Mouse (Mus musculus) myocyte (in vitro differentiated cells): ENCODE data around the gene Igsf3. TPM values are rescaled to one million over a fixed set of nuclear protein-coding genes. Genes with fewer than 3 reads are reported as not detected.
A peak's percentile ranks its signal among the peaks of the same experiment; 100 is the strongest.

Experiments
- H3K27me3 ChIP-seq: one replicate; pipeline ENCODE4 v1.6.1; 2011; ENCODE audit not compliant: control insufficient read depth, insufficient read depth, insufficient read length
- H3K36me3 ChIP-seq: one replicate; pipeline ENCODE4 v1.6.1; 2011; ENCODE audit not compliant: control insufficient read depth, insufficient read depth
- H3K4me2 ChIP-seq: one replicate; pipeline ENCODE4 v1.6.1; 2011; ENCODE audit warnings: low read depth, control low read depth
- H3K4me3 ChIP-seq: one replicate; pipeline ENCODE4 v1.5.1; 2011; ENCODE audit warnings: mild to moderate bottlenecking, control low read depth, moderate library complexity
- H3K79me2 ChIP-seq: one replicate; pipeline ENCODE4 v1.6.1; 2011; ENCODE audit not compliant: control insufficient read depth, insufficient read depth
- H3ac ChIP-seq: one replicate; pipeline ENCODE4 v1.6.1; 2011; ENCODE audit not compliant: control insufficient read depth, insufficient read length
- CEBPB ChIP-seq: IDR thresholded peaks from 2 replicates; pipeline ENCODE4 v1.6.1; 2011; ENCODE audit warnings: mild to moderate bottlenecking, moderate library complexity; ENCODE audit not compliant: poor library complexity, insufficient read depth, severe bottlenecking
- E2F4 ChIP-seq: IDR thresholded peaks from one replicate; pipeline ENCODE4 v1.6.1; 2011; ENCODE audit warnings: mild to moderate bottlenecking, control low read depth, moderate library complexity; ENCODE audit not compliant: insufficient read depth
- MAX ChIP-seq: IDR thresholded peaks from one replicate; pipeline ENCODE4 v1.6.1; 2011; ENCODE audit warnings: low read depth, mild to moderate bottlenecking, control low read depth
- MYOD1 ChIP-seq, 3 experiments: IDR thresholded peaks; one replicate each; pipeline ENCODE4 v1.6.1; 2011; ENCODE audit warnings: control low read depth in 2 of 3, low read depth in 2 of 3, mild to moderate bottlenecking in 2 of 3, moderate library complexity in 1 of 3; ENCODE audit not compliant: insufficient read length in 2 of 3, control insufficient read depth in 1 of 3
- MYOG ChIP-seq, 3 experiments: IDR thresholded peaks; one replicate each; pipeline ENCODE4 v1.6.1; 2011; ENCODE audit warnings: control low read depth in 2 of 3, low read depth in 2 of 3, mild to moderate bottlenecking in 2 of 3; ENCODE audit not compliant: insufficient read length in 2 of 3, control insufficient read depth in 1 of 3, insufficient read depth in 1 of 3
- POLR2A ChIP-seq: IDR thresholded peaks from one replicate; pipeline ENCODE4 v1.6.1; 2011; ENCODE audit warnings: low read depth, mild to moderate bottlenecking, control low read depth, moderate library complexity; ENCODE audit not compliant: insufficient read length
- POLR2AphosphoS2 ChIP-seq: IDR thresholded peaks from one replicate; pipeline ENCODE4 v1.6.1; 2011; ENCODE audit warnings: low read depth, control low read depth; ENCODE audit not compliant: insufficient read length
- REST ChIP-seq: IDR thresholded peaks from one replicate; pipeline ENCODE4 v1.6.1; 2011; ENCODE audit warnings: mild to moderate bottlenecking, control low read depth, moderate library complexity; ENCODE audit not compliant: insufficient read depth, insufficient read length
- SRF ChIP-seq: IDR thresholded peaks from one replicate; pipeline ENCODE4 v1.6.1; 2011; ENCODE audit warnings: low read depth; ENCODE audit not compliant: control insufficient read depth, insufficient read length
- TCF12 ChIP-seq: IDR thresholded peaks from one replicate; pipeline ENCODE4 v1.6.1; 2011; ENCODE audit warnings: mild to moderate bottlenecking, control low read depth; ENCODE audit not compliant: poor library complexity, insufficient read depth, severe bottlenecking
- TCF3 ChIP-seq: IDR thresholded peaks from one replicate; pipeline ENCODE4 v1.6.1; 2011; ENCODE audit warnings: low read depth, control low read depth; ENCODE audit not compliant: insufficient read length
- USF1 ChIP-seq: IDR thresholded peaks from one replicate; pipeline ENCODE4 v1.6.1; 2011; ENCODE audit warnings: low read depth, mild to moderate bottlenecking, control low read depth, moderate library complexity
- polyA plus RNA-seq: library from polyadenylated mRNA; unstranded; fragments of >200 nt; fragmentation: generic; extraction: Trizol; gene quantifications from one replicate; pipeline ENCODE4 v1.2.1, GENCODE M21; 2012; ENCODE audit warnings: missing spikeins

The Igsf3 gene
- polyA plus RNA-seq, 1 experiment: 8.9 TPM

- Histone ChIP-seq H3ac (no peak overlapping the region), H3K27me3 (no peaks in the 10 kb centered on the region), H3K4me2 (no peak overlapping the region), H3K79me2 (no peaks in the 10 kb centered on the region), H3K4me3 (no peak overlapping the region), H3K36me3 (peaks cover 5% of the 10 kb centered on the region)
- no peak for TF ChIP-seq POLR2AphosphoS2
- TF ChIP-seq REST: no peak
- no peak for TF ChIP-seq MAX
- TF ChIP-seq SRF: no peak
These were observed 66.5 kb downstream of the Igsf3 start for GRCm38 (mm10) chr3:101443265-101443881.

DNA sequence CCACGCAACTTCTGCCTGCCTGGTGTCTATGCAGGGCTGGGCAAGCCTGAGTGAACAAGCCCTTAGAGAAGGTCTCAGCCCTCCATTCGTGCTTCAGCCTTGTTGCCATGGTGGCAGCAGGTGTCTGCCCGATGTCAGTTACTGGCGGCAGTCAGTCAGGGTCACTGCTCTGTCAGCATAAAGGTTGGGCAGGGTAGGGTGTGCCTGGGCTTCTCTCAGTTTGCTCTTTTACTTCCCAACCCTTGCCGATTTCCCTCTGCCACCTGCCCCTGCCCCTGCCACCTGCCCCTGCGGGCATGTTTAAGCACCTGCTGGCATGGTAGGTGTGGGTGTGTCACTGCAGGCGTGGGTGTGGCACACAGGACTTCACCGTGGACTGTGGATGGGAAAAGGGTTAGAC is 67.6 kb downstream of the Igsf3 start:
- peaks cover 5% of the 10 kb centered on the region for H3K36me3 ChIP-seq
- TF ChIP-seq POLR2A (no peak), CEBPB (no peak), REST (no peak), SRF (no peak), USF1 (no peak), TCF3 (no peak), MYOG (IDR thresholded peaks at IDR 0.05; ENCODE audit: control insufficient read depth in 1 of 3, insufficient read depth in 1 of 3, insufficient read length in 2 of 3, low read depth in 2 of 3) (no peak), TCF12 (no peak), MYOD1 (IDR thresholded peaks at IDR 0.05; ENCODE audit: control insufficient read depth in 1 of 3, insufficient read length in 2 of 3, low read depth in 2 of 3) (peak in 1 of 3 experiments; percentile 6)
- no peak overlapping the region for H3K4me3 ChIP-seq
- H3K27me3 ChIP-seq: no peaks in the 10 kb centered on the region
- no peak overlapping the region for H3ac ChIP-seq
- H3K79me2 ChIP-seq: no peaks in the 10 kb centered on the region
- no peak overlapping the region for H3K4me2 ChIP-seq

DNA sequence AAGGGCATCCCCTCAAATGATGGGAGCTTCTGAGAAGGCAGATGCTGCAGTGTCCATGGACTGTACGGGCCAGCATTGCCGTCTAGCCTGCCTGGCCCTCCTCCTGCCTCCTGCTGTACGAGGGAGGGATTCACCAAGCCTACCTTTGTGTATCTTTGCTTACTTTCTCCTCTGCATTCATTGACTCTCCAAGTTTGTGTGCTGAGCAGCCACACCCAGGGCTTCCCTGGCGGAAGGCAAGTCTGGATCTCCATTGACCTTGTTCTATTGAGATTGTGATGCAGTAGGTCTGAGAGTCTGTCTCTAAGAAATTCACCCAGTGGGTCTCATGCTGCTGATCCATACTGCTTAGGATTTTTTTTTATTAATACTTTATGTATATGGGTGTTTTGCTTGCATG is 70.4 kb downstream of the Igsf3 start:
- Histone ChIP-seq H3K36me3 (no peaks in the 10 kb centered on the region), H3K27me3 (no peaks in the 10 kb centered on the region), H3K4me3 (no peak overlapping the region), H3K79me2 (no peaks in the 10 kb centered on the region), H3ac (no peak overlapping the region), H3K4me2 (no peak overlapping the region)
- TF ChIP-seq SRF: no peak
- no peak for TF ChIP-seq USF1
- TF ChIP-seq TCF12: no peak
- TF ChIP-seq MYOD1 (IDR thresholded peaks at IDR 0.05; ENCODE audit: control insufficient read depth in 1 of 3, insufficient read length in 2 of 3, low read depth in 2 of 3): no peak
- TF ChIP-seq CEBPB: no peak
- no peak for TF ChIP-seq POLR2AphosphoS2
- no peak for TF ChIP-seq E2F4
- no peak for TF ChIP-seq MYOG (IDR thresholded peaks at IDR 0.05; ENCODE audit: control insufficient read depth in 1 of 3, insufficient read depth in 1 of 3, insufficient read length in 2 of 3, low read depth in 2 of 3)
- TF ChIP-seq MAX: no peak
- TF ChIP-seq TCF3: no peak
- TF ChIP-seq POLR2A: no peak
- TF ChIP-seq REST: no peak

GRCm38 (mm10) chr3:101448765-101449164 is 71.9 kb downstream of the Igsf3 start:
- H3K36me3 ChIP-seq: no peaks in the 10 kb centered on the region
- no peak overlapping the region for H3K4me3 ChIP-seq
- no peak overlapping the region for H3ac ChIP-seq
- H3K27me3 ChIP-seq: no peaks in the 10 kb centered on the region
- TF ChIP-seq MAX (no peak), USF1 (peak; percentile 61)
- no peak overlapping the region for H3K4me2 ChIP-seq
- H3K79me2 ChIP-seq: no peaks in the 10 kb centered on the region

DNA sequence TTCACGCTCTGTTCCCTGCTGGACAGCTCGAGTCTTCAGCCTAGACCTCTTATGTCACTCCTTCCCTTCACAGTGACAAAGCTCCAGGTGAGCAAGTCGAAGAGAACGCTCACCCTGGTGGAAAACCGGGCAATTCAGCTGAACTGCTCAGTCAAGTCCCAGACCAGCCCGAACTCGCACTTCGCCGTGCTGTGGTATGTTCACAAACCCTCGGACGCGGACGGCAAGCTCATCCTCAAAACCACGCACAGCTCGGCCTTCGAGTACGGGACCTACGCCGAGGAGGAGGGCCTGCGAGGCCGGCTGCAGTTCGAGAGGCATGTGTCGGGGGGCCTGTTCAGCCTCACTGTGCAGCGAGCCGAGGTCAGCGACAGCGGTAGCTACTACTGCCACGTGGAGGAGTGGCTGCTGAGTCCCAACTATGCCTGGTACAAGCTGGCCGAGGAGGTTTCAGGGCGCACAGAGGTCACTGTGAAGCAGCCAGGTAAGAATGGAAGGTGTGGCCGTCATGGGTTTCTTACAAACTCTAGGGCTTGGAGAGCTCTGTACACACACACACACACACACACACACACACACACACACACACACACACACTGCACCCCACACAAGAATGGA is 74.0 kb downstream of the Igsf3 start:
- H3ac ChIP-seq: no peak overlapping the region
- no peak overlapping the region for H3K4me2 ChIP-seq
- H3K4me3 ChIP-seq: no peak overlapping the region
- no peak for TF ChIP-seq CEBPB
- TF ChIP-seq USF1: no peak
- TF ChIP-seq POLR2A: no peak
- TF ChIP-seq POLR2AphosphoS2: no peak
- TF ChIP-seq MAX: no peak
- no peak for TF ChIP-seq REST
- TF ChIP-seq E2F4: no peak
- no peak for TF ChIP-seq SRF
- TF ChIP-seq MYOD1 (IDR thresholded peaks at IDR 0.05; ENCODE audit: control insufficient read depth in 1 of 3, insufficient read length in 2 of 3, low read depth in 2 of 3): no peak
- no peaks in the 10 kb centered on the region for H3K79me2 ChIP-seq
- no peaks in the 10 kb centered on the region for H3K36me3 ChIP-seq
- no peaks in the 10 kb centered on the region for H3K27me3 ChIP-seq
